Mouse (Mus musculus): ENCODE results near the gene Csrnp3.

GRCm38 (mm10) chr2:65891590-65891989, 46.0 kb downstream of the Csrnp3 start:
- no peak for TF ChIP-seq POLR2A (IDR thresholded peaks at IDR 0.05; ENCODE audit: extremely low read depth, insufficient read depth, low read length)
- no peak for TF ChIP-seq CTCF (IDR thresholded peaks at IDR 0.05; ENCODE audit: low read depth, low read length)
